Mouse (Mus musculus): ENCODE results near the gene Hivep3. TPM values are rescaled to one million over a fixed set of nuclear protein-coding genes. Genes with fewer than 3 reads are reported as not detected.

Hivep3 gene
- polyA plus RNA-seq, 2 experiments from 2014 or later = 19.6 to 23.1 TPM

- no peak for ATAC-seq
Measured at GRCm38 (mm10) chr4:119875592-119875991, 142.0 kb downstream of the Hivep3 start.

GRCm38 (mm10) chr4:119876535-119877160 is 143.1 kb downstream of the Hivep3 start:
- ATAC-seq = no peak

GRCm38 (mm10) chr4:119878218-119878617 is 144.6 kb downstream of the Hivep3 start:
- no peak for ATAC-seq

- ATAC-seq = no peak
Measured at GRCm38 (mm10) chr4:119879671-119880070, 146.1 kb downstream of the Hivep3 start.

- no peak for ATAC-seq
Measured at GRCm38 (mm10) chr4:119880270-119880669, 146.7 kb downstream of the Hivep3 start.

- no peak for ATAC-seq
Measured at GRCm38 (mm10) chr4:119881292-119881691, 147.7 kb downstream of the Hivep3 start.

- no peak for ATAC-seq
Measured at GRCm38 (mm10) chr4:119882401-119882800, 148.8 kb downstream of the Hivep3 start.

- ATAC-seq = no peak
Measured at GRCm38 (mm10) chr4:119882814-119883213, 149.2 kb downstream of the Hivep3 start.

- ATAC-seq = no peak
Measured at GRCm38 (mm10) chr4:119886621-119887020, 153.0 kb downstream of the Hivep3 start.

GRCm38 (mm10) chr4:119887523-119888177 is 154.1 kb downstream of the Hivep3 start:
- ATAC-seq = no peak

GRCm38 (mm10) chr4:119889760-119890159 is 156.2 kb downstream of the Hivep3 start:
- no peak for ATAC-seq

- no peak for ATAC-seq
Measured at GRCm38 (mm10) chr4:119893255-119893779, 159.7 kb downstream of the Hivep3 start.

- no peak for ATAC-seq
Measured at GRCm38 (mm10) chr4:119894797-119895458, 161.3 kb downstream of the Hivep3 start.

GRCm38 (mm10) chr4:119895504-119895903 is 161.9 kb downstream of the Hivep3 start:
- no peak for ATAC-seq

GRCm38 (mm10) chr4:119896572-119896971 is 163.0 kb downstream of the Hivep3 start:
- no peak for ATAC-seq

GRCm38 (mm10) chr4:119897054-119897855 is 163.7 kb downstream of the Hivep3 start:
- ATAC-seq = no peak

- ATAC-seq = no peak
Measured at GRCm38 (mm10) chr4:119901556-119902491, 168.2 kb downstream of the Hivep3 start.

GRCm38 (mm10) chr4:119903328-119903727 is 169.7 kb downstream of the Hivep3 start:
- ATAC-seq = no peak

GRCm38 (mm10) chr4:119903806-119904205 is 170.2 kb downstream of the Hivep3 start:
- ATAC-seq = no peak

GRCm38 (mm10) chr4:119904296-119904695 is 170.7 kb downstream of the Hivep3 start:
- ATAC-seq = no peak

GRCm38 (mm10) chr4:119907106-119907505 is 173.5 kb downstream of the Hivep3 start:
- peak; percentile 71 for ATAC-seq
